Mouse (Mus musculus) midbrain, embryonic 11.5 days (tissue): ENCODE data around the gene Epha4. TPM values are rescaled to one million over a fixed set of nuclear protein-coding genes. Genes with fewer than 3 reads are reported as not detected.

Experiments used
- ATAC-seq: fragments of 200-750 bp; cut with Nextera tagmentation; 2 replicates; pipeline ENCODE4 v1.8.0; 2017; ENCODE audit warnings: moderate TSS enrichment, moderate library complexity; ENCODE audit not compliant: low FRiP score
- DNase-seq: peaks from one replicate; pipeline ENCODE4 v3.0.0; 2015; ENCODE audit warnings: low spot score; ENCODE audit errors: missing footprints
- H3K27ac ChIP-seq: fragments of 300-500 bp; sonication (generic); 2 replicates; pipeline ENCODE4 v1.5.1; 2014; ENCODE audit warnings: low read depth, low read length
- H3K27me3 ChIP-seq: fragments of 300-500 bp; sonication (generic); 2 replicates; pipeline ENCODE4 v1.6.1; 2014; ENCODE audit warnings: mild to moderate bottlenecking, low read length, moderate library complexity, mixed read lengths; ENCODE audit not compliant: control insufficient read depth, insufficient read depth
- H3K36me3 ChIP-seq: fragments of 300-500 bp; sonication (generic); 2 replicates; pipeline ENCODE4 v1.6.1; 2014; ENCODE audit warnings: mild to moderate bottlenecking, low read length, moderate library complexity, mixed read lengths; ENCODE audit not compliant: control insufficient read depth, insufficient read depth
- H3K4me1 ChIP-seq: fragments of 300-500 bp; sonication (generic); 2 replicates; pipeline ENCODE4 v1.6.1; 2014; ENCODE audit warnings: low read length; ENCODE audit not compliant: control insufficient read depth, insufficient read depth
- H3K4me2 ChIP-seq: fragments of 300-500 bp; sonication (generic); 2 replicates; pipeline ENCODE4 v1.6.1; 2014; ENCODE audit warnings: mild to moderate bottlenecking, moderate library complexity
- H3K4me3 ChIP-seq: fragments of 300-500 bp; sonication (generic); 2 replicates; pipeline ENCODE4 v1.5.1; 2014; ENCODE audit warnings: low read depth, low read length
- H3K9ac ChIP-seq: fragments of 300-500 bp; sonication (generic); 2 replicates; pipeline ENCODE4 v1.6.1; 2014; ENCODE audit warnings: low read length
- H3K9me3 ChIP-seq: fragments of 300-500 bp; sonication (generic); 2 replicates; pipeline ENCODE4 v1.6.1; 2016; ENCODE audit warnings: low read length; ENCODE audit not compliant: control insufficient read depth
- WGBS: fragments of 180-500 bp; shearing (Covaris S2); extraction: QIAGEN DNeasy Blood & Tissue Kit; methylation state at CpG from one replicate; pipeline ENCODE4 v1.1.7; 2014; 5-methylcytosine and 5-hydroxymethylcytosine counted together
- polyA plus RNA-seq: library from polyadenylated mRNA; unstranded; fragments of >200 nt; fragmentation: Nextera tagmentation; extraction: Ambion mirVana; gene quantifications from 2 replicates; pipeline ENCODE4 v1.2.1, GENCODE M21; 2014

Epha4 gene
- polyA plus RNA-seq, 1 experiment from 2014 or later = 19.4 TPM

- ATAC-seq = no peak
- Histone ChIP-seq H3K9ac (no peak overlapping the region), H3K27me3 (no peaks in the 10 kb centered on the region), H3K4me3 (no peak overlapping the region), H3K4me2 (no peak overlapping the region), H3K27ac (no peak overlapping the region), H3K9me3 (no peaks in the 10 kb centered on the region), H3K4me1 (peaks cover 2% of the 10 kb centered on the region; the same call in 1 of the 2 replicates), H3K36me3 (no peaks in the 10 kb centered on the region)
- DNase-seq = no peak
- 48% methylated on average over 12 of the region's 12 CpGs for WGBS
These were observed 41.2 kb downstream of the Epha4 start for GRCm38 (mm10) chr1:77473446-77474376.

DNA sequence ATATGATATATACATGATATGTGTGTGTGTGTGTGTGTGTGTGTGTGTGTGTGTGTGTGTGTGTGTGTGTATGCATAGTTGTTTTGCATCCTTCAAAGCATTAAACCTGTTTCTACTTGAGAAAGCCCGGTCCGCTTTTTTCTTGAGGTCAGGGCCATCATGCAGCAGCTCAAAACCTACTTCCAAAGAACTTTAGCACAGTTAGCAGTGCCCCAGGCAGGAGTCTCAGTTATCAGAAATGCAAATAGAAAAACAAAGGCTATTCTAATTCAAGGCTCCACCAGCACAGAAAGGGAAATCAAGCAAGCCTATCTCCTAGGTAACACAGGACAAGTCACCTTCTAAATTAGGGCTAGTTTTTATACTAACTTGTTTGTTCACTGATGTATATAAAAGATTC is 42.3 kb downstream of the Epha4 start:
- H3K27me3 ChIP-seq = no peaks in the 10 kb centered on the region
- no peak for DNase-seq
- ATAC-seq = no peak
- H3K9ac ChIP-seq = no peak overlapping the region
- peaks cover 2% of the 10 kb centered on the region; the same call in 1 of the 2 replicates for H3K4me1 ChIP-seq
- no peak overlapping the region for H3K4me3 ChIP-seq
- 65% methylated on average over 2 of the region's 2 CpGs for WGBS
- no peak overlapping the region for H3K4me2 ChIP-seq
- H3K36me3 ChIP-seq = no peaks in the 10 kb centered on the region
- no peaks in the 10 kb centered on the region for H3K9me3 ChIP-seq
- H3K27ac ChIP-seq = no peak overlapping the region

DNA sequence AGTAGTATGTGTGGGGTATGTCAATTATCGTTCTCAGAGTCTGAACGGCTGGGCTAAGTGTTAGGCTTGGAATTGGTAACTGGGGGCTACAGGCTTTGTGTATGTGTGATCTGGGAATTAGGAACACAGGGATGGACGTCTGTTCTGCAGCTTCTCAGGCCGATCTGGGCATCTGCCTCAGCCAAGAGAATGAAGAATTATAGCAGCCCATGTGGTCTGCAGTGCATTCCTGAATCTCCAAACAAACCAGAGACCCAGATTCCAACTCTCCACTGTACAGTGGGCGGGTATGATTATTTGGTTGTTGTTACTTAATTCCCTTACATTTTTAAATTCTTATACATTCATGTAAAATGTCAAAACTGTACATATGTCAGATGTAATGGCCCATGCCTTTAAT is 43.4 kb downstream of the Epha4 start:
- no peak overlapping the region for H3K27ac ChIP-seq
- H3K9me3 ChIP-seq = no peaks in the 10 kb centered on the region
- H3K4me3 ChIP-seq = no peak overlapping the region
- DNase-seq = no peak
- no peaks in the 10 kb centered on the region for H3K36me3 ChIP-seq
- H3K4me2 ChIP-seq = no peak overlapping the region
- peaks cover 2% of the 10 kb centered on the region; the same call in 1 of the 2 replicates for H3K4me1 ChIP-seq
- 71% methylated on average over 5 of the region's 5 CpGs for WGBS
- no peak for ATAC-seq
- H3K27me3 ChIP-seq = no peaks in the 10 kb centered on the region
- H3K9ac ChIP-seq = no peak overlapping the region

DNA sequence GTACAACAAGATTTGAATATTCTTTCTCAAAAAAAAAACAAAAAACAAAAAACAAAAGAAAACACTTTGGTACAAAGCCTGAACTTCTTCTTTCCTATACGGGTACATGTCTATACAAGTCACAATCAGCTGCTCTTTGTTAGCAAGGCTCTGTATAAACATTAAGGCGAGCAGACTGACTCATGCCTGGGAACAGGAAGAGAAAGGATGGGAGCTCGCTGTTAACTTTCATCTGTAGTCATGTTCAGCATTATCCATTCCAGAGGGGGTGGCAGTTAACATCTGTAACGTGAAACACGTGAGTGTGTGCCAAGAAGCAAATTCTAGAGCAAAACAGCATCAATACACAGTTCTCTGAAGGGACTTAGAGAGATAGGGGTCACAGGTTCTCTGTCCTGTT is 43.9 kb downstream of the Epha4 start:
- Histone ChIP-seq H3K4me1 (peaks cover 2% of the 10 kb centered on the region; the same call in 1 of the 2 replicates), H3K27ac (no peak overlapping the region), H3K9me3 (no peaks in the 10 kb centered on the region), H3K36me3 (no peaks in the 10 kb centered on the region), H3K4me2 (no peak overlapping the region), H3K4me3 (no peak overlapping the region), H3K27me3 (no peaks in the 10 kb centered on the region), H3K9ac (no peak overlapping the region)
- DNase-seq = no peak
- ATAC-seq = no peak
- WGBS = 63% methylated on average over 5 of the region's 5 CpGs

DNA sequence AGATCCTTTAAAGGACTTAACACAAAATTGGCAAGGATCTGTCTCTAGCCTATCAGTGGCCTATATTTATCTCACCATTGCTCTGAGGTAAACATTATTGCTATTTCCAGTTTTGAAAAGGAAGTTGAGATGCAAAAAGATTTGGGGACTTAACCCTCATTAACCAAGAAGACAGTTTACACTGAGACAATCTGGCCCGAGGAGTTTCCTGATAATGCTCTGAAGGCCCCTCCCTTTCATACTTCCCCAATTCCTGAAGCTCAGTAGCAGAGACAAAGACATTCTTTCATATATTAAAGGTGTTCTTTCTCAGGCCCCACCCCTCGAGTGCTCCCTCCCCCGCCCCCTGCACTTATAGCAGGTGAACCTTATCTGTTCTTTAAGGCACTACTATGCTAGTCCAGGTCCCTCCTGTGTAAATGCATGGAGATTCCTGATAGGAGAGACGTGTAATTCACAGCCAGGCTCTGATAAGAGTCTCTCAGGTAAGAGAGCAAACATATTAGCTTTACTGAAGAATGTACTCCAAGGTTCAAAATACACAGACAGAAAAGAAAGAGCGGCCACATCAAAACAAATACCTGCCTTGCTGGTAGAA is 46.1 kb downstream of the Epha4 start:
- Histone ChIP-seq H3K9me3 (no peaks in the 10 kb centered on the region), H3K27me3 (no peaks in the 10 kb centered on the region), H3K36me3 (no peaks in the 10 kb centered on the region), H3K4me2 (no peak overlapping the region), H3K4me1 (peaks cover 2% of the 10 kb centered on the region; the same call in 1 of the 2 replicates), H3K4me3 (no peak overlapping the region), H3K27ac (no peak overlapping the region), H3K9ac (no peak overlapping the region)
- ATAC-seq = no peak
- DNase-seq = no peak
- 82% methylated on average over 5 of the region's 5 CpGs for whole genome bisulfite sequencing

DNA sequence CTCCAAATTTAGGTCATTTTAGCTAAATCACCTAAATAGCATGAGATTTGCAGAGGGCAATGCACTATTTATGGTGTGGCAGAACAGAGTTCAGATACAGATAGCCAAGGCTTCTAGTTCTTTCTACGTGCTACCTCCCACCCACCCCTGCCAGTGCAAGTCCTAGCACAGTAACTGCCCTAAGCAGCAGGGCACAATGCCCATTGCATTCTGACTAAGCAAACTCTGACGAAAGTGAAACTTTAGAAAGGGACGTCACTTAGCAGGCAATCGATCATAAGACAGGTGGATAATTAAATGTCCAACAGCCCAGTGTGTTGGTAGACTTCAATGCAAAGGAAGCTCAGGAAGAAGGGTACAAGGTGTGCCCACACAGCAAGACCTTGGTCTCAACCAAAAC is 49.4 kb downstream of the Epha4 start:
- Histone ChIP-seq H3K4me1 (peaks cover 10% of the 10 kb centered on the region), H3K4me2 (no peak overlapping the region), H3K27ac (no peak overlapping the region), H3K9ac (no peak overlapping the region), H3K36me3 (no peaks in the 10 kb centered on the region), H3K9me3 (no peaks in the 10 kb centered on the region), H3K27me3 (no peaks in the 10 kb centered on the region), H3K4me3 (no peak overlapping the region)
- ATAC-seq = no peak
- DNase-seq = no peak
- WGBS = 93% methylated on average over 4 of the region's 4 CpGs

DNA sequence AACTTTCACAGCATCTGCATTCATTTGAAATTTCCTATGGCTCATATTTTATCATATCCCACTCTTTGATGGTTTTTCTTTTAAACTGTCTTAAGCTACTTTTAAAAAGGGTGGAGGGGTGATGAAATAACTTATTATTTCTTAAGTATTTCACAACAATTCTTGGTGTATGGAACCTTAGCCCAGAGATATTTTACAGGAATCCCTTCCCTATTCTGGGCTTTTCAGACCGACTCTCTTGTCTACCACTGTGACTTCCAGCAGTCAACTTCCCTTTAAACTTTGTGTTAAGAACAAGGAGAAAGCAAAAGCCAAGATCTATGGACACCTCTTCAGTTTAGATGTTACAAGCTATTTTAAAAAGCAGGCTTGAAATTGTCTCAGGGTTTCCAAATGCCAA is 50.8 kb downstream of the Epha4 start:
- Histone ChIP-seq H3K27ac (no peak overlapping the region), H3K27me3 (no peaks in the 10 kb centered on the region), H3K36me3 (no peaks in the 10 kb centered on the region), H3K9ac (no peak overlapping the region), H3K9me3 (no peaks in the 10 kb centered on the region), H3K4me2 (no peak overlapping the region), H3K4me1 (peaks cover 10% of the 10 kb centered on the region), H3K4me3 (no peak overlapping the region)
- WGBS = 88% methylated on average over 1 of the region's 1 CpGs
- DNase-seq = no peak
- ATAC-seq = no peak

DNA sequence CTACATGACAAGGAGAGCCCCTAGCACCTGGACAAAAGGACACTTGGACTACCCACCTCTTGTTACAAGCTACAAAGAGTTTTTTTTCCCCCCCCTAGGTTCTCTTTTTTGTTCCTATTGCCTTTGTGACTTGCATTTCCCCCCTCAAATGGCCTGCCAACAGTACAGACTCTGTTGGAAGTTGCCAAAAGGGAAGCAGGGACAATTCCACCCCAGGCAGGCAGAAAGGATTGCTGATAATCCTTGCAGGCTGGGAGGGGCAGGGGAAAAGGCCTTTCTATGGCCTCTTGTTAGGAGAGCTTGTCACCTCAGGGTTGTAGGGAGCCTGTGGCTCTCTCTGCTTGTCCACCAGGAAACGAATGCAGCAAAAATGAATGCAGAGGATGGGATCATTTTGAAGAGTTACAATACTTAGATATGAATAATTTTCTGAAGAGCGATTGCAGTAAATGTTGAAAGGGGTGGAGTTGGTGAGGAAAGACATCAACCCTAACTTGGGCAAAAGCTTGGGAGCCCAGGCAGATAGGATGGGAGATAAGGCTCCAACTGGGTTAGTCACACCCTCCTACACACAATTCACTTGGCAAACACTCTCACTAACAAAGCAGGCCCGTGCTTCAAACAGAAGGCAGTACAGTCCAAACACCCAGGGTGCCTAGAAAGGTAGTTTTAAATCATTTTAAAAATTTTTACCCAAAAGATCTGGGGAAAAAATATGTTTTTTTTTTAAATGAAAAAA is 52.8 kb downstream of the Epha4 start:
- Histone ChIP-seq H3K4me3 (no peak overlapping the region), H3K9me3 (no peaks in the 10 kb centered on the region), H3K4me1 (peaks cover 19% of the 10 kb centered on the region), H3K27ac (no peak overlapping the region), H3K36me3 (no peaks in the 10 kb centered on the region), H3K4me2 (no peak overlapping the region), H3K9ac (no peak overlapping the region), H3K27me3 (no peaks in the 10 kb centered on the region)
- ATAC-seq (no peak), DNase-seq (no peak)
- WGBS = 15% methylated on average over 3 of the region's 3 CpGs
